Mouse (Mus musculus): ENCODE measurements around the gene Mus81. TPM values are rescaled to one million over a fixed set of nuclear protein-coding genes. Genes with fewer than 3 reads are reported as not detected.

The Mus81 gene
- polyA plus RNA-seq, 1 experiment from 2014 or later, result 60.5 TPM

DNA sequence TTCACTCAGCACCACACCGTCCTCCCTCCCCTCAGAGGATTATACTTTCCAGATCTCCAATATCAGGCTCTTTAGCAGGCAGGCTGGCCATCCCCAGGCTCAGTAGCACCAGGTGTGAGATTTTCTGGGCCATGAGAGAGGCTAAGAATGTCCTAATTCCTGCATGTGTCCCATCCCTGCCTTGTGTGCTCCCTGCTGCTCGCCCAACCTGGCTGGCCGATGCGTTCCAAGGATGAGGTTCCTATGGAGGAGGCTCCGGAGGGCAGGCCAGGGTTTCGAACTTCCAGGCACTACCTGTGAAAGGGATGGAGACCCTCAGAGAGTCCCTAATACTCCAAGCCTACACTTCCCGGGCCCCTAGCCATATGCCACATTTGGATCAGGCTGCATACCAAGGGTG lies 2.4 kb downstream of the Mus81 start:
- 94% methylated on average over 7 of the region's 7 CpGs for WGBS
- Histone ChIP-seq H3K4me3 (replicated peaks; ENCODE audit: low read length) (no peak overlapping the region), H3K4me2 (ENCODE audit: low read length) (no peak overlapping the region), H3K9ac (replicated peaks; ENCODE audit: low read depth, low read length) (no peak overlapping the region), H3K9me3 (ENCODE audit: control insufficient read depth, low read length) (no peaks in the 10 kb centered on the region), H3K27ac (ENCODE audit: low read length) (no peak overlapping the region), H3K27me3 (replicated peaks; ENCODE audit: control insufficient read depth, insufficient read depth, low read length) (no peaks in the 10 kb centered on the region), H3K4me1 (replicated peaks; ENCODE audit: control insufficient read depth, insufficient read depth, low read length) (peaks cover 19% of the 10 kb centered on the region), H3K36me3 (ENCODE audit: control insufficient read depth, insufficient read depth) (peaks cover 3% of the 10 kb centered on the region; the same call in 1 of the 2 replicates)
- ATAC-seq, result no peak

DNA sequence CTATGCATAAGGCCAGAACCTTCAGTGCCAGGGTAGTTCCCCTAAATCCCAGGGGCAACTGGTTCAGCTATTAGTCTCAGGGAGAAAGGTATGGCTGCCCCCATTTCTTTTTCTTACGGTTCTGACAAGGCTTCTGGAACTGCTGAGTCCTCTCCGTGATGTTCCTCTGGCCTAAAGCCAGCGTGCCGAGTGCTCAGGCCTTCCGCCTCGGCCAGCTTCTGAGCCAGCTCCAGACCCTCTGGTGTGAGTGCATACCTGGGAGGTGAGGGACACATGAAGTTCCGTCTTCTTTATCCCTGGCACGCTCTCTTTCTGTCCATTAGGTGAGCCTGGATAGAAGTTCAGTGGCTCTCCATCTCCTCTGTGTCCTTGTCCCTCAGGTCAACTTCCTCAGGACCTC lies 2.8 kb downstream of the Mus81 start:
- Histone ChIP-seq H3K4me1 (replicated peaks; ENCODE audit: control insufficient read depth, insufficient read depth, low read length) (peaks cover 19% of the 10 kb centered on the region), H3K27ac (ENCODE audit: low read length) (no peak overlapping the region), H3K9me3 (ENCODE audit: control insufficient read depth, low read length) (no peaks in the 10 kb centered on the region), H3K4me2 (ENCODE audit: low read length) (no peak overlapping the region), H3K27me3 (replicated peaks; ENCODE audit: control insufficient read depth, insufficient read depth, low read length) (no peaks in the 10 kb centered on the region), H3K4me3 (replicated peaks; ENCODE audit: low read length) (no peak overlapping the region), H3K9ac (replicated peaks; ENCODE audit: low read depth, low read length) (no peak overlapping the region), H3K36me3 (ENCODE audit: control insufficient read depth, insufficient read depth) (peaks cover 3% of the 10 kb centered on the region; the same call in 1 of the 2 replicates)
- WGBS, result 95% methylated on average over 8 of the region's 8 CpGs
- ATAC-seq, result no peak

DNA sequence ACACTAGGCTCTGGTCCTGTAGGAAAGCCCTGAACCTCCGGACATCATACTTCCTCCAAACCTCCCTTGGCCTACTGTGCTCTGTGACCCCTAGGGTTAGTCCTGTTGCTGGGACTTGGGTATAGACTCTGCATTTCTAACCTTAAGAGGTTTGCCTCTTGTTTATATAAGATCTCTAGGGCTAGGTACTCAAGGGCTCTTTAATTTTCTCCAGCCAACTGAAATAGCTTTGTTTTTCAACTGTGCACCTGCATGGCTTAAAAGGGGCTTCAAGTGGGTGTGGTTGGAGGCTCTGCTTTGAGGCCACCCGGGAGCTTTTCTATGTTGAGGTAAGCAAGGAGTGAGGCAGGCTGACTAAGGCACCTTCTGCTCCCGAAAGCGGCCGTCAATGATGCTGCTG lies 3.7 kb downstream of the Mus81 start:
- Histone ChIP-seq H3K36me3 (ENCODE audit: control insufficient read depth, insufficient read depth) (peaks cover 3% of the 10 kb centered on the region; the same call in 1 of the 2 replicates), H3K9ac (replicated peaks; ENCODE audit: low read depth, low read length) (no peak overlapping the region), H3K4me2 (ENCODE audit: low read length) (no peak overlapping the region), H3K27me3 (replicated peaks; ENCODE audit: control insufficient read depth, insufficient read depth, low read length) (no peaks in the 10 kb centered on the region), H3K4me3 (replicated peaks; ENCODE audit: low read length) (no peak overlapping the region), H3K9me3 (ENCODE audit: control insufficient read depth, low read length) (no peaks in the 10 kb centered on the region), H3K27ac (ENCODE audit: low read length) (no peak overlapping the region), H3K4me1 (replicated peaks; ENCODE audit: control insufficient read depth, insufficient read depth, low read length) (peaks cover 19% of the 10 kb centered on the region)
- WGBS, result 94% methylated on average over 5 of the region's 5 CpGs
- ATAC-seq, result no peak

DNA sequence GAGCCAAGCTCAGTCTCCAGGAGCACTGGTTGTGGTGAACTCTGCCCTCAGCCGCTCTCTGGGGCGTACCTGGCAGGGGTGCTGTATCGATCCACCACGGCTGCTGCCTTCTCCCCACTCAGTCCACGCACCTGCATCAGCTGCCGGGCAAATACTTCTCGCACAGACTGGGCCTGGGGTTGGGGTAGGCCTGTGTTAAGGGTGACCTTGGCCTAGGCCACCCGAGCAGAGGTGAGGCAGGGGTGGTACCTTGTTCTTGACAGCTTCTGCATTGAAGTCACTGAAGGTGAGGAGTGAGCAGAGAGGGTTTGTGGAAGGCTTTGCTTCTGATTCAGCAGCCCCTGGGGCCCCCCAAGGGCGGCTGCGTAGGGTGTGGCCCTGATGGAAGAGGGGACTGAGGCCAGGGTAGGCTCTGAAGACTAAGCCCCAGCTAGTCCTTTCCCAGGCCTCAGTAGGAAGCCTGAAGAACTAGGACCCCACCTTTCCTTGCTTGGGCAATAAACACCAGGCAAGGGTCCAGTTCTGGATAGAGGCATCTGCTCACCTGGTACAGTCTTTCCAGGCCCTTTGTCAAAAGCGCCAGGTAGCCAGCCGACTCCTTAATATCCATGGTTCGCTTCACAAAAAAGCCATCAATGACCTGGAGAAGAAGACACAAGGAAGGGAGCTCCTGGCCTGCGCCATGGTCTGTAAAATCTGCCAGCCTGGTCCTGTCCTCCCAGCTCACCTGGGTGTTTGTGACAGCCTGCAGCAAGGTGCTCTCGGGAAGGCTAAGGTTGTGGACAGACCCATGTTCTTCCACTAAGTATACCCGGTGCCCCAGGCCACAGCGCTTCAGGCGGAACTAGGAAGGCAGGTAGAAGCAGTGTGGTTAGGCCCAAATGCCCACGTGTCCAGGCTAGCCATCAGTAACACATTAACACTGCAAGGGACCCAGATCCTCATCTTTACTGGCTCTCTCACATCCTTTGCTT lies 4.5 kb downstream of the Mus81 start:
- no peak overlapping the region for H3K9ac ChIP-seq (replicated peaks; ENCODE audit: low read depth, low read length)
- H3K27me3 ChIP-seq (replicated peaks; ENCODE audit: control insufficient read depth, insufficient read depth, low read length), result no peaks in the 10 kb centered on the region
- H3K4me2 ChIP-seq (ENCODE audit: low read length), result no peak overlapping the region
- no peak overlapping the region for H3K27ac ChIP-seq (ENCODE audit: low read length)
- H3K36me3 ChIP-seq (ENCODE audit: control insufficient read depth, insufficient read depth), result peaks cover 3% of the 10 kb centered on the region; the same call in 1 of the 2 replicates
- peaks cover 14% of the 10 kb centered on the region for H3K4me1 ChIP-seq (replicated peaks; ENCODE audit: control insufficient read depth, insufficient read depth, low read length)
- H3K4me3 ChIP-seq (replicated peaks; ENCODE audit: low read length), result no peak overlapping the region
- 94% methylated on average over 19 of the region's 19 CpGs for WGBS
- no peak for ATAC-seq
- H3K9me3 ChIP-seq (ENCODE audit: control insufficient read depth, low read length), result no peaks in the 10 kb centered on the region

DNA sequence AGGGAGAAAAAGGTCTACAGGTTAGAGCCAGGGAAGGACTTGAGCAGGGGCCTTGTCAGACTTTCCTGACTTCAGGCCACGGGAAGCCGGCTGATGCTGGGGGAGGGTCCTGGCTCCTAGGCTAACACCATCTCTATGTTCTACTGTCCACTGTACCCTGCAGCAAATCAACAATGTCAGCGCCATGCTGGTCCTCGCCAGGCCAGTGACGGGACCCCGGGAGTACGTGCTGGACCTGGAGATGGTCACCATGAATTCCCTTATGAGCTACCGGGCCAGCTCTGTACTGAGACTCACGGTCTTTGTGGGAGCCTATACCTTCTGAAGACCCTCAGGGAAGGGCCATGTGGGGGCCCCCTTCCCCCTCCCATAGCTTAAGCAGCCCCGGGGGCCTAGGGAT lies 6.8 kb downstream of the Mus81 start:
- no peak for ATAC-seq
- Histone ChIP-seq H3K36me3 (ENCODE audit: control insufficient read depth, insufficient read depth) (peaks cover 3% of the 10 kb centered on the region; the same call in 1 of the 2 replicates), H3K27ac (ENCODE audit: low read length) (no peak overlapping the region), H3K4me1 (replicated peaks; ENCODE audit: control insufficient read depth, insufficient read depth, low read length) (no peaks in the 10 kb centered on the region), H3K9me3 (ENCODE audit: control insufficient read depth, low read length) (no peaks in the 10 kb centered on the region), H3K27me3 (replicated peaks; ENCODE audit: control insufficient read depth, insufficient read depth, low read length) (no peaks in the 10 kb centered on the region), H3K4me3 (replicated peaks; ENCODE audit: low read length) (no peak overlapping the region), H3K4me2 (ENCODE audit: low read length) (no peak overlapping the region), H3K9ac (replicated peaks; ENCODE audit: low read depth, low read length) (no peak overlapping the region)
- WGBS, result 90% methylated on average over 10 of the region's 10 CpGs

DNA sequence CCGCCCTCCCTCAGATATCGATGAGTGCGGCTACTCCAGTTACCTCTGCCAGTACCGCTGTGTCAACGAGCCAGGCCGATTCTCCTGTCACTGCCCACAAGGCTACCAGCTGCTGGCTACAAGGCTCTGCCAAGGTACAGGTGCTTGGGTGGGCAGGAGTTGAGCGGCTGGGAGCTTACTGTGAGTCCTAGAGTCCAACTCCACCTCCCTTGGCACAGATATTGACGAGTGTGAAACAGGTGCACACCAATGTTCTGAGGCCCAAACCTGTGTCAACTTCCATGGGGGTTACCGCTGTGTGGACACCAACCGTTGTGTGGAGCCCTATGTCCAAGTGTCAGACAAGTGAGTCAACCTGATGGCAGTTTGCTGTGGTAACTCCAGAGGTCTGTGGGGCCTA lies 8.2 kb downstream of the Mus81 start:
- Histone ChIP-seq H3K9me3 (ENCODE audit: control insufficient read depth, low read length) (no peaks in the 10 kb centered on the region), H3K36me3 (ENCODE audit: control insufficient read depth, insufficient read depth) (no peaks in the 10 kb centered on the region; the same call in 1 of the 2 replicates), H3K27me3 (replicated peaks; ENCODE audit: control insufficient read depth, insufficient read depth, low read length) (no peaks in the 10 kb centered on the region), H3K9ac (replicated peaks; ENCODE audit: low read depth, low read length) (no peak overlapping the region), H3K4me2 (ENCODE audit: low read length) (no peak overlapping the region), H3K4me3 (replicated peaks; ENCODE audit: low read length) (no peak overlapping the region), H3K4me1 (replicated peaks; ENCODE audit: control insufficient read depth, insufficient read depth, low read length) (peaks cover 6% of the 10 kb centered on the region), H3K27ac (ENCODE audit: low read length) (no peak overlapping the region)
- no peak for ATAC-seq
- 95% methylated on average over 10 of the region's 10 CpGs for WGBS

DNA sequence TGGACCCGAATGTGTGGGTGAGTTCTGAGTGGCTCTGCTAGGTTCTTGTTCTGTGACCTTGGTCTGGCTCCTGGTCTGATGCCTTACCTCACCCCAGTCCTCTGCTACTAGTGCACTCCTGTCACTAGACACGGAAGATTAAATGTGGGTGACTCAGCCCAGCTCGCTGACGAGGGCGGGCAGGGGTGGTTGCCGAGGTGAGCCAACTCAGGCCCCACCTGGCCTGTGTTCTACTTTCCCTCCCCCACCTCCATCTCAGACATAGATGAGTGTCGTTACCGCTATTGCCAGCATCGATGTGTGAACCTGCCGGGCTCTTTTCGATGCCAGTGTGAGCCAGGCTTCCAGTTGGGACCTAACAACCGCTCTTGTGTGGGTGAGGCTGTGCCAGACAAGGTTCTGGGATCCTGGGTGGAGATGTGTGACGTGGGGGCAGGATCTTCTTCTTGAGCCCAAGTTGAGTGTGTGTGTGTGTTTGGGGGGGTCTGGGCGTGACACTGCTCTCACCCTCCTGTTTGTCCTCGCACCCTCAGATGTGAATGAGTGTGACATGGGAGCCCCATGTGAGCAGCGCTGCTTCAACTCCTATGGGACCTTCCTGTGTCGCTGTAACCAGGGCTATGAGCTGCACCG lies 10.4 kb downstream of the Mus81 start:
- 90% methylated on average over 18 of the region's 18 CpGs for WGBS
- Histone ChIP-seq H3K36me3 (ENCODE audit: control insufficient read depth, insufficient read depth) (no peaks in the 10 kb centered on the region; the same call in 1 of the 2 replicates), H3K9me3 (ENCODE audit: control insufficient read depth, low read length) (no peaks in the 10 kb centered on the region), H3K27ac (ENCODE audit: low read length) (no peak overlapping the region), H3K4me2 (ENCODE audit: low read length) (no peak overlapping the region), H3K4me3 (replicated peaks; ENCODE audit: low read length) (no peak overlapping the region), H3K4me1 (replicated peaks; ENCODE audit: control insufficient read depth, insufficient read depth, low read length) (peaks cover 21% of the 10 kb centered on the region), H3K9ac (replicated peaks; ENCODE audit: low read depth, low read length) (no peak overlapping the region), H3K27me3 (replicated peaks; ENCODE audit: control insufficient read depth, insufficient read depth, low read length) (no peaks in the 10 kb centered on the region)
- no peak for ATAC-seq

DNA sequence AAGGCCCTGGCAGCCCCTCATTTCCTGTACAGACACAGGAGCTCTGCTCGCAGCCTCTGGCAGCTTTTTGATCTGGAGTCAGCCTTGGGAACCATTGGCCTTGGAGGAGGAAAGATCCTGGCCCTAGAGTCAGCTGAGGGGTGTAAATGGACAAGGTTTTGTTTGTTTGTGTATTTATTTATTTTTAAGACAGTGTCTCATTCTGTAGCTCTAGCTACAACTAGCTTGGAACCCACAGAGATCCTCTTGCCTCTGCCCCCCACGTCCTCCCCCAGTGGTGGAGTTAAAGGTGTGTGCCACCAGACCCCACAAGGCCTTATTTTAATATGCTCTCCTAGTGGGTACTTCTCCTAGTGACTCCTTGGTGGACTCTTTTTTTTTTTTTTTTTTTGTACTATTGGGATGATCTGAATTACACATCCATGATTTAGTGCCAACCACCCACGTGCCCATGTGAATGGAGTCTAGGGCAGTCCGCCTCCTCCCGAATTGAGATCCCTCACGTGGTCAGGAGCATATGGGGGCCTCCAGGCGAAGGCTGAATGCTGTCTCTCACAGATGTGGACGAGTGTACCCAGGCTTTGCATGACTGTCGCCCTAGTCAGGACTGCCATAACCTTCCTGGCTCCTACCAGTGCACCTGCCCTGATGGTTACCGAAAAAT lies 11.1 kb downstream of the Mus81 start:
- H3K9me3 ChIP-seq (ENCODE audit: control insufficient read depth, low read length), result no peaks in the 10 kb centered on the region
- H3K27ac ChIP-seq (ENCODE audit: low read length), result no peak overlapping the region
- H3K36me3 ChIP-seq (ENCODE audit: control insufficient read depth, insufficient read depth), result no peaks in the 10 kb centered on the region; the same call in 1 of the 2 replicates
- no peak overlapping the region for H3K9ac ChIP-seq (replicated peaks; ENCODE audit: low read depth, low read length)
- ATAC-seq, result no peak
- H3K4me3 ChIP-seq (replicated peaks; ENCODE audit: low read length), result no peak overlapping the region
- no peak overlapping the region for H3K4me2 ChIP-seq (ENCODE audit: low read length)
- H3K27me3 ChIP-seq (replicated peaks; ENCODE audit: control insufficient read depth, insufficient read depth, low read length), result no peaks in the 10 kb centered on the region
- peaks cover 21% of the 10 kb centered on the region for H3K4me1 ChIP-seq (replicated peaks; ENCODE audit: control insufficient read depth, insufficient read depth, low read length)
- 79% methylated on average over 10 of the region's 10 CpGs for WGBS
